Mouse (Mus musculus): ENCODE data around the gene Samd5. TPM values are rescaled to one million over a fixed set of nuclear protein-coding genes. Genes with fewer than 3 reads are reported as not detected.

The Samd5 gene
- polyA plus RNA-seq, 1 experiment from 2014 or later: 5.4 TPM

Other genes starting within 250 kb of the Samd5 start
- gene Stxbp5, start 225.9 kb upstream of the Samd5 start, polyA plus RNA-seq (2015; fragmentation: Nextera tagmentation; extraction: Ambion mirVana): 4.4 and 4.7 TPM in 2 replicates